Mouse (Mus musculus): ENCODE measurements around the gene Gm33543. TPM values are rescaled to one million over a fixed set of nuclear protein-coding genes. Genes with fewer than 3 reads are reported as not detected.

Gm33543 gene
- polyA plus RNA-seq (2012; fragmentation: generic; extraction: Trizol): under 1 TPM in 1 of 2 experiments, not detected in 1; 0.02 TPM

GRCm38 (mm10) chr10:95842789-95843637 is at the start of gene Gm33543:
Gm33543 (minus strand) TSS chr10:95842930.

Other genes with a start within 250 kb of the Gm33543 start
- under 1 TPM; 0.46 to 0.54 TPM for gene Anapc15-ps, start 169.5 kb downstream of the Gm33543 start, polyA plus RNA-seq (2012; fragmentation: generic; extraction: Trizol)
- 1 to 10 TPM in 1 of 2 experiments, under 1 TPM in 1; 0.46 to 3.0 TPM for gene Eea1, start 97.7 kb upstream of the Gm33543 start, polyA plus RNA-seq (2012; fragmentation: generic; extraction: Trizol)

Data from C3H10T1/2 (cell line).